8 mouse cellular contexts compared by ENCODE assay signal in genomic region chr4:150086841-150087160, GRCm38 (mm10). TPM values are rescaled to one million over a fixed set of nuclear protein-coding genes. Genes with fewer than 3 reads are reported as not detected.
DNase-seq lines count a peak whose midpoint lies in the region; ATAC-seq and TF ChIP-seq lines count a peak whose summit lies in the region.

No protein-coding gene starts in this region.

- 7% methylated on average over 7 of the region's 7 CpGs for WGBS in heart, postnatal 0 days
- 2% methylated on average over 7 of the region's 7 CpGs for WGBS in hindbrain, embryonic 12.5 days
- under 1% methylated on average over 7 of the region's 7 CpGs for WGBS in midbrain, embryonic 12.5 days

- intact Hi-C loops in heart, postnatal 36 days (cut with DNase I): no loop called here

- no peaks in the 10 kb centered on the region for H3K27me3 ChIP-seq in heart, postnatal 0 days (ENCODE audit: control insufficient read depth, insufficient read depth, low read length)
- no peaks in the 10 kb centered on the region for H3K27me3 ChIP-seq in Patski
- H3K27me3 ChIP-seq in hindbrain, embryonic 12.5 days: peaks cover 25% of the 10 kb centered on the region
- peaks cover 40% of the 10 kb centered on the region for H3K27me3 ChIP-seq in midbrain, embryonic 12.5 days

- peak overlapping the region; percentile 62 for H3K4me3 ChIP-seq in heart, postnatal 0 days (ENCODE audit: low read depth, low read length)
- peak overlapping the region; percentile 53 for H3K4me3 ChIP-seq in hindbrain, embryonic 12.5 days
- peak overlapping the region; percentile 53 for H3K4me3 ChIP-seq in midbrain, embryonic 12.5 days

- peak overlapping the region; percentile 89; the same call in 1 of the 2 replicates for H3K27ac ChIP-seq in heart, postnatal 0 days (ENCODE audit: low read depth)
- H3K27ac ChIP-seq in hindbrain, embryonic 12.5 days: peak overlapping the region; percentile 52; the same call in 1 of the 2 replicates
- no peak overlapping the region for H3K27ac ChIP-seq in midbrain, embryonic 12.5 days (replicated peaks)

- TF ChIP-seq CTCF in heart, postnatal 0 days (IDR thresholded peaks at IDR 0.05; ENCODE audit: low read depth): no peak
- TF ChIP-seq CTCF in Patski (IDR thresholded peaks at IDR 0.05): no peak

- DNase-seq in heart, postnatal 0 days (ENCODE audit: low spot score): no peak
- DNase-seq in heart, postnatal 36 days: no peak
- no peak for DNase-seq in Patski (ENCODE audit: low read depth, low spot score)
- no peak for DNase-seq in urinary bladder, postnatal 14 days (ENCODE audit: low spot score)
- DNase-seq in gastrocnemius, postnatal 10 days: no peak
- DNase-seq in adrenal gland, postnatal 14 days: no peak

- in situ Hi-C loops in Patski (cut with MboI; ENCODE audit: low pct_unique_long_range_greater_than_20kb): no loop called here

- ATAC-seq in heart, postnatal 0 days (ENCODE audit: insufficient read depth, low read depth): no peak
- ATAC-seq in Patski: peak; percentile 2
- ATAC-seq in hindbrain, embryonic 12.5 days (ENCODE audit: low FRiP score): no peak; the same call in 1 of the 2 replicates
- no peak for ATAC-seq in midbrain, embryonic 12.5 days (ENCODE audit: low FRiP score, low read depth)

- H3K9ac ChIP-seq in heart, postnatal 0 days (replicated peaks; ENCODE audit: low read depth, low read length): no peak overlapping the region
- peak overlapping the region; percentile 45; the same call in 1 of the 2 replicates for H3K9ac ChIP-seq in hindbrain, embryonic 12.5 days
- no peak overlapping the region; the same call in 1 of the 2 replicates for H3K9ac ChIP-seq in midbrain, embryonic 12.5 days (replicated peaks)

- POLR2A ChIA-PET in Patski (lab: Charles Lee): interaction anchor here (1.9 kb wide), 1 partner anchor 37 kb away, joined by 9 read pairs; no protein-coding TSS in a partner anchor

- H3K9me3 ChIP-seq in heart, postnatal 0 days (replicated peaks; ENCODE audit: control insufficient read depth, low read length): no peaks in the 10 kb centered on the region
- H3K9me3 ChIP-seq in hindbrain, embryonic 12.5 days (replicated peaks): no peaks in the 10 kb centered on the region; the same call in 1 of the 2 replicates
- 0 out of 2 replicates have a peak, but pooled peaks cover 3% of the 10 kb centered on the region for H3K9me3 ChIP-seq in midbrain, embryonic 12.5 days

- peaks cover 23% of the 10 kb centered on the region for H3K4me1 ChIP-seq in heart, postnatal 0 days (ENCODE audit: control insufficient read depth, insufficient read depth)
- peaks cover 16% of the 10 kb centered on the region for H3K4me1 ChIP-seq in hindbrain, embryonic 12.5 days
- H3K4me1 ChIP-seq in midbrain, embryonic 12.5 days: peaks cover 12% of the 10 kb centered on the region

- H3K4me2 ChIP-seq in heart, postnatal 0 days (ENCODE audit: low read depth, low read length): peak overlapping the region; percentile 91
- peak overlapping the region; percentile 99 for H3K4me2 ChIP-seq in hindbrain, embryonic 12.5 days (replicated peaks)
- H3K4me2 ChIP-seq in midbrain, embryonic 12.5 days (replicated peaks): peak overlapping the region; percentile 99

- CTCF ChIA-PET in Patski (lab: Charles Lee): interaction anchor here (0.9 kb wide), 1 partner anchor 13 kb away, joined by 5 read pairs; no protein-coding TSS in a partner anchor

- TF ChIP-seq EP300 in heart, postnatal 0 days (IDR thresholded peaks at IDR 0.05; ENCODE audit: low read depth): no peak

- no peaks in the 10 kb centered on the region for H3K36me3 ChIP-seq in heart, postnatal 0 days (replicated peaks; ENCODE audit: control insufficient read depth, insufficient read depth, low read length)
- no peaks in the 10 kb centered on the region for H3K36me3 ChIP-seq in hindbrain, embryonic 12.5 days
- H3K36me3 ChIP-seq in midbrain, embryonic 12.5 days: no peaks in the 10 kb centered on the region

RNA-seq across cellular contexts. Expression of gene Gpr157, which starts 0.4 kb away (rescaled TPM):
- total RNA-seq in heart, postnatal 0 days (2014; rRNA removed; ENCODE audit: low replicate concordance): 15.0 and 23.3 TPM in 2 replicates
- 4.3 and 4.5 TPM in 2 replicates for polyA plus RNA-seq in heart, postnatal 0 days (2015; fragmentation: Nextera tagmentation; extraction: Ambion mirVana)
- 10 to 100 TPM; 26.7 to 41.1 TPM for total RNA-seq in heart, postnatal 36 days (2021)
- polyA plus RNA-seq in Patski (2021): 0.50 TPM
- polyA plus RNA-seq in hindbrain, embryonic 12.5 days (2016; fragmentation: Nextera tagmentation; extraction: Ambion mirVana): 0.68 TPM in 2 replicates
- 0.43 and 0.58 TPM in 2 replicates for polyA plus RNA-seq in midbrain, embryonic 12.5 days (2016; fragmentation: Nextera tagmentation; extraction: Ambion mirVana)
- 10 to 100 TPM; 18.8 to 19.2 TPM for total RNA-seq in gastrocnemius, postnatal 10 days (2021)
- total RNA-seq in adrenal gland, postnatal 14 days (2021): 1.3 and 2.3 TPM in 2 replicates

RNA-seq across cellular contexts. Expression of gene Slc2a5, which starts 32.3 kb away (rescaled TPM):
- 0.58 TPM in 1 of 2 replicates, not detected in the other for total RNA-seq in heart, postnatal 0 days (2014; rRNA removed; ENCODE audit: low replicate concordance)
- 0.42 and 0.59 TPM in 2 replicates for polyA plus RNA-seq in heart, postnatal 0 days (2015; fragmentation: Nextera tagmentation; extraction: Ambion mirVana)
- under 1 TPM; 0.11 TPM for total RNA-seq in heart, postnatal 36 days (2021)
- polyA plus RNA-seq in Patski (2021): not detected
- 1.7 and 2.1 TPM in 2 replicates for polyA plus RNA-seq in hindbrain, embryonic 12.5 days (2016; fragmentation: Nextera tagmentation; extraction: Ambion mirVana)
- polyA plus RNA-seq in midbrain, embryonic 12.5 days (2016; fragmentation: Nextera tagmentation; extraction: Ambion mirVana): 1.4 and 1.8 TPM in 2 replicates
- total RNA-seq in gastrocnemius, postnatal 10 days (2021): 1 to 10 TPM; 2.0 to 2.4 TPM
- total RNA-seq in adrenal gland, postnatal 14 days (2021): 0.30 and 0.48 TPM in 2 replicates
